Mouse (Mus musculus): ENCODE measurements around the gene Elmsan1. TPM values are rescaled to one million over a fixed set of nuclear protein-coding genes. Genes with fewer than 3 reads are reported as not detected.
A peak's percentile ranks its signal among the peaks of the same experiment; 100 is the strongest.

Gene Elmsan1
- polyA plus RNA-seq, 1 experiment from 2014 or later: 9.2 TPM

DNA sequence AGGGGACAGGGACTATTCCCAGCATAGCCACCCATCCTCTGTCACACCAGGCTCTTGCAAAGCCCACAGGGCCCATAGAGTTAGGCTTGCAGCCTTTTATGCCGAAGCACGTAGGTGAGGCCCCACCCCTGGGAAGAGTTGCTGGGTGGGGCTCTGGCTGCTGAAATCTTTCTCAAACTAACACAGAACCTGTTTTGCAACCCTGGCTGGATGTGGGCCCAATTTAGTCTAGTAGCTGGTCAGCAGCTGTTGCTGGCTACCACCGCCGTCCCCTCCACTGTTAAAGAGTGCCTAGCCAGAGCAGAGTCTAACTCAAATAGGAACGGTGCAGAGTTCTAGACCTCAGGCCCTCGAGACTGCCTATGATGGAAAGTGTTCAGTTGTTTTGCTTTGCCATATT lies 43.8 kb downstream of the Elmsan1 start:
- Histone ChIP-seq H3K27ac (peak overlapping the region; percentile 92; the same call in 1 of the 2 replicates), H3K27me3 (ENCODE audit: low read depth, poor library complexity, severe bottlenecking) (no peaks in the 10 kb centered on the region), H3K4me1 (peaks cover 65% of the 10 kb centered on the region), H3K36me3 (peaks cover 42% of the 10 kb centered on the region), H3K9me3 (replicated peaks) (no peaks in the 10 kb centered on the region), H3K4me3 (no peak overlapping the region)
- 88% methylated on average over 6 of the region's 6 CpGs for WGBS
- no peak for DNase-seq (ENCODE audit: low spot score)

GRCm38 (mm10) chr12:84174190-84174811 lies 44.4 kb downstream of the Elmsan1 start:
- Histone ChIP-seq H3K4me3 (no peak overlapping the region), H3K36me3 (peaks cover 48% of the 10 kb centered on the region), H3K9me3 (replicated peaks) (no peaks in the 10 kb centered on the region), H3K4me1 (peaks cover 62% of the 10 kb centered on the region), H3K27ac (peak overlapping the region; percentile 92; the same call in 1 of the 2 replicates), H3K27me3 (ENCODE audit: low read depth, poor library complexity, severe bottlenecking) (no peaks in the 10 kb centered on the region)
- WGBS: 87% methylated on average over 9 of the region's 9 CpGs
- DNase-seq (ENCODE audit: low spot score): no peak

DNA sequence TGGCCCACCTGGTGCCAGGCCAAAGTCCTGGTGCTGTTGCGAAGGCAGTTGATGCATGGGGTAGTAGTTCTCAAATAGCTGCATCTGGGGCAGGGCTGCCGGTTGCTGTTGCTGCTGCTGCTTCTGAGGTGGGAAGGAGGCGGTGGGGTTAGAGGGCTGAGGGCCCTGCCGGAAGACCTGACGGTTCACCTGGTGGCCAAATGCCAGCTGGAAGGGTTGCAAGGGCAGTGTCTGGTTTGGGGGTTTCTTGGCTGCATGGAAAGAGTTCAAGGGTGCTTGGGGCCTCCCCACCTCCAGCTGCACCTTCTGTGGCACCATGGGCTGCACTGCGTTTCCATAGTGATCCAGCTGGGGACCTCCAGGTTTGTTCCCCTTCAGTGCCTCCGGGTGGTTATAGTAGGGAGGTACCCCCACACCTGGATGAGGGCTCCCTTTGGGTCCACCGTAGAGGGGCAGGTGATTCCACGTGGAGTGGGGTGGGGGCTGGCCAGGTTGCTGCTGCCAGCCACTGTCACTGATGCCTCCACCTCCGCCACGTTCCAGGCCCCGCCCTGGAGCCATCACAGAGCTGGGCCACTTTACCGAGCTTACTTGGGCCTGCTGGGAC lies 45.3 kb downstream of the Elmsan1 start:
- WGBS: 93% methylated on average over 13 of the region's 13 CpGs
- H3K27me3 ChIP-seq (ENCODE audit: low read depth, poor library complexity, severe bottlenecking): no peaks in the 10 kb centered on the region
- H3K9me3 ChIP-seq (replicated peaks): no peaks in the 10 kb centered on the region
- DNase-seq (ENCODE audit: low spot score): no peak
- H3K27ac ChIP-seq: no peak overlapping the region
- no peak overlapping the region for H3K4me3 ChIP-seq
- H3K4me1 ChIP-seq: peaks cover 53% of the 10 kb centered on the region
- peaks cover 51% of the 10 kb centered on the region for H3K36me3 ChIP-seq

DNA sequence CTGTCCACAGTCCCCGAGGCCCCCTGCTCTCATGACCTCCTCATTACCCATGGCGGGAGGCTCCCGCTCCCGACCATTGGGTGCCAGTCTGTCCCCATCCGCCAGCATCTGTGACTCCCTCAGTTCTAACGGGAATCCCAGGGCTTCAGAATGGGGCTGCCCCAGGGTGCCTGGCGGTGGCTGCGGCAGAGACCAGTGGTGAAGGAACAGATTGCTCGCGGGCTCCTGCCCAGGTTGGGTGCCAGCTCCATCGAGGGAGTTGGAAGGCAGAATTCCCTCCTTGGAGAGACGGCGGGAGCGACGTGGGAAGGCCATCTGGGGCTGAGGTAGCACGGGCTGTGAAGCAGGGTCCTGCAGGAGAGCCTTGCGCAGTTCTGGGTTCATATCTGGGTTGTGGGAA lies 45.8 kb downstream of the Elmsan1 start:
- DNase-seq (ENCODE audit: low spot score): no peak
- no peak overlapping the region for H3K27ac ChIP-seq
- 93% methylated on average over 17 of the region's 17 CpGs for WGBS
- H3K9me3 ChIP-seq (replicated peaks): no peaks in the 10 kb centered on the region
- H3K27me3 ChIP-seq (ENCODE audit: low read depth, poor library complexity, severe bottlenecking): no peaks in the 10 kb centered on the region
- peaks cover 51% of the 10 kb centered on the region for H3K36me3 ChIP-seq
- no peak overlapping the region for H3K4me3 ChIP-seq
- peaks cover 48% of the 10 kb centered on the region for H3K4me1 ChIP-seq

DNA sequence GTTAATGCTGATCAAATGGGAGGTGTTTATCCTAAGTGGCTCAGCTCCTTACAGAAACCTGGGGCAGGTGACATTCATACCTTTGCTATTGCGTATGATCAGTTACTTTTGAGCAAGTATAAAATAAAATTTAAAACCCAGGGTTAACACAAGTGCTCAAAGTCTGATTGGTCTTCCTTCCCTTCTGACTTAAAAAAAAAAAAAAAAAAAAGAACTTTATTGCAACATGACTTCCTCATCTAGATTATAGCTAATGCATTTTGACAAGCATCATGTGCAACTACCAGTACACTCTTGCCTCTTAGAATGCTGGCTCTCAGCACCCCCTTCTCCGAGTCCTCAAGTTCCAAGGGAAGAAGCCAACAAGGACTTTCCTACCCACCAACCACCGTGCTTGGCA lies 46.5 kb downstream of the Elmsan1 start:
- Histone ChIP-seq H3K9me3 (replicated peaks) (no peaks in the 10 kb centered on the region), H3K27me3 (ENCODE audit: low read depth, poor library complexity, severe bottlenecking) (no peaks in the 10 kb centered on the region), H3K4me3 (no peak overlapping the region), H3K36me3 (peaks cover 57% of the 10 kb centered on the region), H3K4me1 (peaks cover 41% of the 10 kb centered on the region), H3K27ac (no peak overlapping the region)
- WGBS: 97% methylated on average over 3 of the region's 3 CpGs
- DNase-seq (ENCODE audit: low spot score): no peak

GRCm38 (mm10) chr12:84170610-84171009 lies 48.1 kb downstream of the Elmsan1 start:
- Histone ChIP-seq H3K9me3 (replicated peaks) (no peaks in the 10 kb centered on the region), H3K4me3 (no peak overlapping the region), H3K27me3 (ENCODE audit: low read depth, poor library complexity, severe bottlenecking) (no peaks in the 10 kb centered on the region), H3K4me1 (peaks cover 41% of the 10 kb centered on the region), H3K27ac (no peak overlapping the region), H3K36me3 (peaks cover 57% of the 10 kb centered on the region)
- no peak for DNase-seq (ENCODE audit: low spot score)
- 95% methylated on average over 10 of the region's 10 CpGs for WGBS

DNA sequence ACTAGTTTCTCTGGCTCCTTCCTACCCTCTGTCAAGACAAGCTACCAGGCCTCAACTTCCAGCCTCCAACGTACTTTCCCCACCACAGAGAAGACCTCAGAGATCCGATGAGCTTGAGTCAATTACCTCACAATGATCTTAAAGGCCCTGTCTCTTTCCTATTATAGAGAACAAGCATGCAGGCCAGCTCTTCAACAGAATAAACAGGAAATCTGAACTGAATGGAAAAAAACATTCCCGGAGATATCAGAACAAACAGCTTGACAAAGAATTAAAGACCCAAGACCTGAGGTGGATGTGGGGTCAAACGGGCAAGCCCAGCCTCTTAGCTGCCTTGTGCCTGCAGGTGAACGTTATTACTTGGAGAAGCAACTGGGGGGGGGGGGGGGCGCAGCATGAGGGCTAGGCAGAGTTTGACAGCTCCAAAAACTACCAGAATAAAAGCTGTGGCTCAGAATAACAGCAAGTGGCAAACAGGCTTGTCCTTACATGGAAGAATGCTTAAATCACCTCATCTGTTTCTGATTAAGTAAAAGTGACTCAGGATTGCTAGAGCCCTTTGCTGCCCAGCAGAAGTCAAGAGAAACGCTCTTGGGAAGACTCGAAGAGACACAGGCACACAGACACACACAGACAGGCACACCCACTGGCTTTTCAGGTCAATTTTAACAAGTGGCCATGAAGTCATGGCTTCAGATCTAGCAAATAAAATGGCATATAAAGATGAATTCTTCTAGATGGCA lies 52.9 kb downstream of the Elmsan1 start:
- 40% methylated on average over 8 of the region's 8 CpGs for WGBS
- H3K36me3 ChIP-seq: peaks cover 57% of the 10 kb centered on the region
- no peaks in the 10 kb centered on the region for H3K9me3 ChIP-seq (replicated peaks)
- no peak for DNase-seq (ENCODE audit: low spot score)
- no peak overlapping the region for H3K4me3 ChIP-seq
- H3K27ac ChIP-seq: no peak overlapping the region
- H3K27me3 ChIP-seq (ENCODE audit: low read depth, poor library complexity, severe bottlenecking): no peaks in the 10 kb centered on the region
- peaks cover 26% of the 10 kb centered on the region for H3K4me1 ChIP-seq

DNA sequence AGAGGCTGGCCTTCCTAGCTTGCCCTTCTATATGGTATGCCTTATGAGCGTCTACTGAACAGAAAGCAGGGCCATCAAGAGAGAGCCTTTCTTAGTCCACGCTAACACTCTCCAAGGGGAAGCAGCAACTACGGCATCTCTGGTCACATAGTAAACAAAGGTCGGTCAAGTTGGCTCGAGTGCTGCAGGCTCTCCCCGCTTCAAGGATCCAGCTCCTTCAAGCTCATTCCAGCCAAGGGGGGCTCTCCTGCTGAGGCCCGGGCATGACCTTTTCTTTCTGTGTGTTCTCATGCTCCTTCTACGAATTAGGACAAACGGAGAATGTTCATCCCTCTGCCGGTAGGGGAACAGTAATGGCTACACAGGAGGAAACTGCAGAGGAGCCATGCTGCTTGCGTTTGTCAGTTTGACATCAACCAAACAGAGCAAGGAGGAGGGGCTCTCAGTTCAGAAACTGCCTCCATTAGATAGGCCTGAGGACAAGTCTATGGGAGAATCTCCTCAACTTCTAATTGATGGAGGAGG lies 55.0 kb downstream of the Elmsan1 start:
- no peak overlapping the region for H3K4me3 ChIP-seq
- no peaks in the 10 kb centered on the region for H3K9me3 ChIP-seq (replicated peaks)
- no peak for DNase-seq (ENCODE audit: low spot score)
- WGBS: 90% methylated on average over 11 of the region's 11 CpGs
- peaks cover 62% of the 10 kb centered on the region for H3K36me3 ChIP-seq
- peaks cover 26% of the 10 kb centered on the region for H3K4me1 ChIP-seq
- no peak overlapping the region for H3K27ac ChIP-seq
- no peaks in the 10 kb centered on the region for H3K27me3 ChIP-seq (ENCODE audit: low read depth, poor library complexity, severe bottlenecking)

- H3K9me3 ChIP-seq (replicated peaks): no peaks in the 10 kb centered on the region
- WGBS: 92% methylated on average over 9 of the region's 9 CpGs
- DNase-seq (ENCODE audit: low spot score): no peak
Measured at GRCm38 (mm10) chr12:84163133-84163532, 55.5 kb downstream of the Elmsan1 start.

DNA sequence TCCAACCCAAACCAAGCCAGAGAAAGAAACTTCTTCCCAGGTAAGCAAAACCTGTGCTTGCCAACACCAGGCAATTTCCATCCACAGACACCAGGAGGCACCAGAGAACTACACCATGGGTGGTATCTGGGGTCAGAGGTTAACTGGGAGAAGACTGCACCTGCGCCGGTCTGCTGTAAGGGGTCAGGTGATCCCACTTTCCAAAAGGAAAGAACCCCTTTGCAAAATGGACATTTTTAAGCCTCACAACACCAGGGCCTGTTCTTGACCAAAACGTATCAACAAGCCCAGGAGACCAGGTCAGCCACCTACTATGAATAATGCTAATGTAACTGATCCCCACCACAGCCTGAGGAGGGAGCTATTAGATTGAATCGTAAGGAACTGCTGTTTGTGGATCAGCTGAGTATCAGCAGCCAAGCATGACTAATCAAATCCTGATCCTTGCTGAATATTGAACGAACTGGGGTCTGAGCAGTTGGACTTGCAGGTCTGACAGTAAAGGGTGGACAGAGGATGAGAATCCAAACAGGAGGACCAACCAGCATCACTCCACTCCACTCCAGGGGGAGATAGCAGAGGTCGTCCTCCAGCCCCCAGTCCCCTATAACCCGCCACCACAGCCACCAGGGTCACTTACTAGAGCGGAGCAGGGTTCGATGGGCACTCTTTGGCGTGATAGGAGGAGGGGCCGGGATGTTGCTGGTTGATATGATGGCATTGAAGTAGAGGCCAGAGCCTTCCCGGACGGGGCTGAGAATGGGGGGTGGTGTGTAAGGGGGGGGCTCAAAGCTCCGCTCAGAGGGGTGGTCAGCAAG lies 56.9 kb downstream of the Elmsan1 start:
- Histone ChIP-seq H3K9me3 (replicated peaks) (no peaks in the 10 kb centered on the region), H3K4me1 (peaks cover 22% of the 10 kb centered on the region), H3K27ac (no peak overlapping the region), H3K27me3 (ENCODE audit: low read depth, poor library complexity, severe bottlenecking) (no peaks in the 10 kb centered on the region), H3K36me3 (peaks cover 75% of the 10 kb centered on the region), H3K4me3 (no peak overlapping the region)
- no peak for DNase-seq (ENCODE audit: low spot score)
- WGBS: 81% methylated on average over 14 of the region's 14 CpGs

More at GRCm38 (mm10) chr12:84163133-84163532, 55.5 kb downstream of the Elmsan1 start:
- peaks cover 67% of the 10 kb centered on the region for H3K36me3 ChIP-seq
- H3K4me1 ChIP-seq: peaks cover 26% of the 10 kb centered on the region
- no peak overlapping the region for H3K27ac ChIP-seq
- H3K27me3 ChIP-seq (ENCODE audit: low read depth, poor library complexity, severe bottlenecking): no peaks in the 10 kb centered on the region
- H3K4me3 ChIP-seq: no peak overlapping the region

GRCm38 (mm10) chr12:84161116-84161515 lies 57.6 kb downstream of the Elmsan1 start:
- peaks cover 15% of the 10 kb centered on the region for H3K4me1 ChIP-seq
- WGBS: 71% methylated on average over 8 of the region's 8 CpGs
- H3K27me3 ChIP-seq (ENCODE audit: low read depth, poor library complexity, severe bottlenecking): no peaks in the 10 kb centered on the region
- DNase-seq (ENCODE audit: low spot score): no peak
- peaks cover 82% of the 10 kb centered on the region for H3K36me3 ChIP-seq
- H3K27ac ChIP-seq: no peak overlapping the region
- no peak overlapping the region for H3K4me3 ChIP-seq
- no peaks in the 10 kb centered on the region for H3K9me3 ChIP-seq (replicated peaks)

- Histone ChIP-seq H3K27me3 (ENCODE audit: low read depth, poor library complexity, severe bottlenecking) (no peaks in the 10 kb centered on the region), H3K4me1 (peaks cover 9% of the 10 kb centered on the region), H3K27ac (no peak overlapping the region), H3K36me3 (peaks cover 87% of the 10 kb centered on the region), H3K4me3 (no peak overlapping the region), H3K9me3 (replicated peaks) (no peaks in the 10 kb centered on the region)
- DNase-seq (ENCODE audit: low spot score): no peak
- WGBS: 97% methylated on average over 8 of the region's 8 CpGs
Measured at GRCm38 (mm10) chr12:84160491-84160890, 58.2 kb downstream of the Elmsan1 start.
